Mouse (Mus musculus): Measurements from ENCODE around the gene Ptprf.

Ptprf gene

GRCm38 (mm10) chr4:118259782-118260463 is 31.3 kb downstream of the Ptprf start:
- CTCF ChIA-PET, result no interaction called here

- CTCF ChIA-PET, result no interaction called here
Observed at GRCm38 (mm10) chr4:118257977-118258376, 33.2 kb downstream of the Ptprf start.

GRCm38 (mm10) chr4:118257416-118257815 is 33.8 kb downstream of the Ptprf start:
- CTCF ChIA-PET, result no interaction called here

GRCm38 (mm10) chr4:118256217-118256616 is 35.0 kb downstream of the Ptprf start:
- CTCF ChIA-PET, result no interaction called here

GRCm38 (mm10) chr4:118254953-118255352 is 36.3 kb downstream of the Ptprf start:
- CTCF ChIA-PET, result no interaction called here

GRCm38 (mm10) chr4:118247323-118247722 is 43.9 kb downstream of the Ptprf start:
- CTCF ChIA-PET, result no interaction called here

GRCm38 (mm10) chr4:118245847-118246246 is 45.4 kb downstream of the Ptprf start:
- CTCF ChIA-PET, result no interaction called here

- CTCF ChIA-PET, result no interaction called here
Observed at GRCm38 (mm10) chr4:118243791-118244190, 47.4 kb downstream of the Ptprf start.

GRCm38 (mm10) chr4:118243298-118243697 is 47.9 kb downstream of the Ptprf start:
- CTCF ChIA-PET, result no interaction called here

- CTCF ChIA-PET, result no interaction called here
Observed at GRCm38 (mm10) chr4:118239960-118240689, 51.1 kb downstream of the Ptprf start.

- CTCF ChIA-PET, result no interaction called here
Observed at GRCm38 (mm10) chr4:118238666-118239065, 52.5 kb downstream of the Ptprf start.

GRCm38 (mm10) chr4:118236871-118237270 is 54.3 kb downstream of the Ptprf start:
- CTCF ChIA-PET, result no interaction called here

- CTCF ChIA-PET, result no interaction called here
Observed at GRCm38 (mm10) chr4:118234711-118235388, 56.4 kb downstream of the Ptprf start.

- CTCF ChIA-PET, result no interaction called here
Observed at GRCm38 (mm10) chr4:118233886-118234285, 57.3 kb downstream of the Ptprf start.

GRCm38 (mm10) chr4:118231861-118232260 is 59.3 kb downstream of the Ptprf start:
- CTCF ChIA-PET, result no interaction called here

GRCm38 (mm10) chr4:118229035-118229770 is 62.0 kb downstream of the Ptprf start:
- CTCF ChIA-PET, result no interaction called here

GRCm38 (mm10) chr4:118227398-118227797 is 63.8 kb downstream of the Ptprf start:
- CTCF ChIA-PET, result no interaction called here

GRCm38 (mm10) chr4:118221261-118221660 is 69.9 kb downstream of the Ptprf start:
- CTCF ChIA-PET, result no interaction called here

GRCm38 (mm10) chr4:118220756-118221155 is 70.4 kb downstream of the Ptprf start:
- CTCF ChIA-PET, result no interaction called here

- CTCF ChIA-PET, result no interaction called here
Observed at GRCm38 (mm10) chr4:118219487-118219886, 71.7 kb downstream of the Ptprf start.

GRCm38 (mm10) chr4:118218521-118218920 is 72.7 kb downstream of the Ptprf start:
- CTCF ChIA-PET, result interaction anchor here (0.8 kb wide), 1 partner anchor 438 kb away, joined by 3 read pairs; no protein-coding TSS in a partner anchor
